Mouse (Mus musculus) spleen, postnatal 36 days (tissue): ENCODE results near the gene Hist1h3h.

Source experiments
- DNase-seq, 2 experiments: peaks; one replicate each; pipeline ENCODE4 v3.0.0; 2022; ENCODE audit warnings: low spot score in 2 of 2, mixed read lengths in 1 of 2

Gene Hist1h3h

GRCm38 (mm10) chr13:21727948-21728572 is 10.6 kb downstream of the Hist1h3h start:
- DNase-seq, result no peak

- no peak for DNase-seq
These were observed 12.1 kb downstream of the Hist1h3h start for GRCm38 (mm10) chr13:21729544-21729943.

GRCm38 (mm10) chr13:21733466-21733865 is 16.0 kb downstream of the Hist1h3h start:
- no peak for DNase-seq

GRCm38 (mm10) chr13:21734010-21734905 is 16.8 kb downstream of the Hist1h3h start:
- DNase-seq, result peak; percentile 75 to 85

DNA sequence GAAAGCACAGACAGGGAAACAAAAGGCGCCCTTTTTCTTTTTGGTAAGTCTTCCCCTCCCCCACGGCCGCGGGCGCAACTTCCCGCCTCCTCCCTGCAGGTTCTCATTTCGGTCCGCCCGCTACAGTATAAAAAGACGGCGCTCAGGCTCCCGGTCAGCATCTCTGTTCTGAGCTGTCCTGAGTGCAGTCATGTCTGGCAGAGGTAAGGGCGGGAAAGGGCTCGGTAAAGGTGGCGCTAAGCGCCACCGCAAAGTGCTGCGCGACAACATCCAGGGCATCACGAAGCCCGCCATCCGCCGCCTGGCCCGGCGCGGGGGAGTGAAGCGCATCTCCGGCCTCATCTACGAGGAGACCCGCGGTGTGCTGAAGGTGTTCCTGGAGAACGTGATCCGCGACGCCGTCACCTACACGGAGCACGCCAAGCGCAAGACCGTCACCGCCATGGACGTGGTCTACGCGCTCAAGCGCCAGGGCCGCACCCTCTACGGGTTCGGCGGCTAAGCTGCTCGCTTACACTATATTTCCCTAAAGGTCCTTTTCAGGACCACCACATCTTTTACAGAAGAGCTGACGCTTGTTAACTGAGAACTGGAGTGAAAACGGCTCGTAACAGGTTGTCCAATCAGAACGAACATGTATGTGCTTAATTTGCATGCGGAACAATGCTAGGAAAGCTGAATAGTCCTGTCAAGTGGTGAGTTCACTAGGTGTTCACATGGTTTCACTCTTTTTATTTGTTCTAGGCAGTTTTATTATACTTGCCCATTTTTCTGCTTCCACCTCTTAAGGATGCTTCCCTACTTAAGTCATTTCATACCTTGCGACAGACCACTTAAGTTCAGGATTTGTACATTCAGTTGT is 17.7 kb downstream of the Hist1h3h start, which contains the start of gene Hist1h4j:
Gene Hist1h4j (plus strand): TSS at position 159 of the 862 bp plus-strand sequence.
- peak; percentile 70 to 78 for DNase-seq

GRCm38 (mm10) chr13:21745006-21745405 is 27.5 kb downstream of the Hist1h3h start:
- no peak for DNase-seq

DNA sequence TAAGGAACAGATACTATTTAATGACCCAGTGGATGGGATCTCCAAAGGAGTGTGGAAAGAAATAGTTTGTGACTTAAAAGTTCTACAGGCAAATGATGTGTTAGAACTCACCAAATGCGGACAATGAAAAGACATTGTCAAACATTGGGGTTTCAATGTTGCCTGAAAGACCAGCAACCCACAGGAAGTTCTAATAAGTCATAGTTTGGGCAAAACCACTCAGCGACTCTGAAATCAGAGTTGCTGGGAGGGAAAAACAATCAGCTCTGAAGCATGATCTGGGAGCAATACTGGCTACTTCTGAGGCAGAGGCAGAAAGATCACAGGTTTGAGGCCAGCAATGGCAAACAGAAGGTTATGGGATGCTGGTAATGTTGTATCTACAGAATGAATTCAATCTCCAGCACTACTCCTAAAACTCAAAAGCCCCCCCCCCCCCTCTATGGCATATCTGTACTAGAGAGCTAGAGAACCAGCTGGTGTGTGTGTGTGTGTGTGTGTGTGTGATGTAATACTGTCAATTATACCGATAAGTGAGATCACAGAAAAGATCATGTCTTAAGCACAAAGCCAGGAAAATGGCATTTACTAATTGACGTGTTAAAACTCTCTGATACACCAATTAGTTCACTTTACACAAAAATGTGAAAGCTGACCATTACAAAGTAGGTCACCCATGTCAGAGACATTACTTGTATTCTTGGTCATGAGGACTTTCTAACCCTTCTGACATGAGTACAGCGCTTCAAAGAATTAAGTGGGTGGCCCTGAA is 32.1 kb downstream of the Hist1h3h start:
- no peak for DNase-seq

GRCm38 (mm10) chr13:21750159-21751017 is 32.9 kb downstream of the Hist1h3h start, which contains the start of gene Hist1h4k:
Gene Hist1h4k, minus strand, starts transcription at chr13:21750505.
- peak; percentile 90 to 93 for DNase-seq

GRCm38 (mm10) chr13:21751417-21751816 is 34.0 kb downstream of the Hist1h3h start:
- no peak for DNase-seq

DNA sequence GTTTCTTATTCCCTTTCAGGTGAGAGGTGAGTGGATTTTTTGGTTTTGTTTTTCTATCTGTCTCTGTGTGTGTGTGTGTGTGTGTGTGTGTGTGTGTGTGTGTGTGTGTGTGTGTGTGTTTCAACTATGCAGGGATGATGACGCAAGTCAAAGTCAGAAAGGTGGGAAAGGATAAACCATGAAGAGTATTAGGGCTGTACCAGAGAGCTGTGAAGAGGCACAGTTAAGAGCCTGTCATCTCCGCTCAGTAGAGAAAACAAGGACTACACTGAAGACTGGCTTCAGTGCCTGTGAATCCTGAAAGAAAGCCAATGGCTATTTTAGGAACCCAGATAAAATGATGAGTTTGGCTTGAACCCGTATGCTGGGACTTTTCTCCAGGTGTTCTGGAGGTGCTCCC is 34.4 kb downstream of the Hist1h3h start:
- DNase-seq, result no peak

DNA sequence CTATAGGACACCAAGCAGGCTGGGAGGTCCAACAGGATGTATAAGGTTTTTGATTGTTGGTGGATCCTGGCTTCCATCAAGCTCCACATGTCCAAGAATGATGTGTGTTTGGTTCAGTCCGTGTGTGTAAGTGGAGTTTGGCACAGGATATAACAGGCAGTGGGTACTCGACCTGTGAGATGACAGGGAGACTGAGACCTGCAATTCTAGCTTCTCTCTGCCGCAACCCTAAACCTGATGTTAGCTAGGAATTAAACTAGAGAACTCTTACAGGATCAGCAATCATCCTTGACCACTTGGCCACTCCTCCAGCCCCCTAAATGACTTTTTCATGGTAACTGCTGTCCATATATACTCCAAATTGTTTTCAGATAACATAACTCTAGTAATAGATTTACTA is 34.9 kb downstream of the Hist1h3h start:
- DNase-seq, result no peak

- no peak for DNase-seq
These were observed 35.6 kb downstream of the Hist1h3h start for GRCm38 (mm10) chr13:21753051-21753523.

- DNase-seq, result peak; percentile 85 to 91
These were observed 36.2 kb downstream of the Hist1h3h start, which contains the start of the genes Hist1h2ak and Hist1h2bn for GRCm38 (mm10) chr13:21753524-21754285. Gene Hist1h2ak, minus strand, starts transcription at chr13:21753827. Gene Hist1h2bn, plus strand, starts transcription at chr13:21754123.

- DNase-seq, result peak; percentile 43 to 66
These were observed 37.0 kb downstream of the Hist1h3h start for GRCm38 (mm10) chr13:21754294-21755001.

- DNase-seq, result no peak
These were observed 38.2 kb downstream of the Hist1h3h start for GRCm38 (mm10) chr13:21755707-21756106.
